Mouse (Mus musculus) limb, embryonic 13.5 days (tissue): ENCODE measurements around the gene Pten. TPM values are rescaled to one million over a fixed set of nuclear protein-coding genes. Genes with fewer than 3 reads are reported as not detected.
A peak's percentile ranks its signal among the peaks of the same experiment; 100 is the strongest.

ENCODE experiments used
- ATAC-seq: fragments of 200-750 bp; cut with Nextera tagmentation; 2 replicates; pipeline ENCODE4 v1.8.0; 2017; ENCODE audit warnings: low read depth, moderate number of reproducible peaks, moderate TSS enrichment; ENCODE audit not compliant: low FRiP score
- H3K27ac ChIP-seq: fragments of 300-500 bp; sonication (generic); 2 replicates; pipeline ENCODE4 v1.5.1; 2015; ENCODE audit warnings: inconsistent platforms, mild to moderate bottlenecking, moderate library complexity
- H3K27me3 ChIP-seq: fragments of 300-500 bp; sonication (generic); 2 replicates; pipeline ENCODE4 v1.6.1; 2015; ENCODE audit warnings: mild to moderate bottlenecking, inconsistent platforms
- H3K36me3 ChIP-seq: fragments of 300-500 bp; sonication (generic); 2 replicates; pipeline ENCODE4 v1.6.1; 2015; ENCODE audit warnings: inconsistent platforms, mild to moderate bottlenecking, moderate library complexity
- H3K4me1 ChIP-seq: fragments of 300-500 bp; sonication (generic); 2 replicates; pipeline ENCODE4 v1.6.1; 2015; ENCODE audit warnings: inconsistent platforms
- H3K4me2 ChIP-seq: fragments of 300-500 bp; sonication (generic); replicated peaks from 2 replicates; pipeline ENCODE4 v1.6.1; 2015; ENCODE audit warnings: inconsistent platforms, mild to moderate bottlenecking, moderate library complexity
- H3K4me3 ChIP-seq: fragments of 300-500 bp; sonication (generic); 2 replicates; pipeline ENCODE4 v1.5.1; 2015; ENCODE audit warnings: moderate library complexity, mild to moderate bottlenecking, inconsistent platforms
- H3K9ac ChIP-seq: fragments of 300-500 bp; sonication (generic); 2 replicates; pipeline ENCODE4 v1.6.1; 2015; ENCODE audit warnings: mild to moderate bottlenecking, inconsistent platforms
- H3K9me3 ChIP-seq: fragments of 300-500 bp; sonication (generic); 2 replicates; pipeline ENCODE4 v1.6.1; 2016; ENCODE audit warnings: inconsistent platforms
- WGBS: fragments of 180-500 bp; shearing (Covaris S2); methylation state at CpG from one replicate; pipeline ENCODE4 v1.1.7; 2015; 5-methylcytosine and 5-hydroxymethylcytosine counted together
- polyA plus RNA-seq: library from polyadenylated mRNA; unstranded; fragments of >200 nt; fragmentation: Nextera tagmentation; extraction: Ambion mirVana; gene quantifications from 2 replicates; pipeline ENCODE4 v1.2.1, GENCODE M21; 2015

Gene Pten
- polyA plus RNA-seq, 1 experiment from 2014 or later: 8.1 TPM

DNA sequence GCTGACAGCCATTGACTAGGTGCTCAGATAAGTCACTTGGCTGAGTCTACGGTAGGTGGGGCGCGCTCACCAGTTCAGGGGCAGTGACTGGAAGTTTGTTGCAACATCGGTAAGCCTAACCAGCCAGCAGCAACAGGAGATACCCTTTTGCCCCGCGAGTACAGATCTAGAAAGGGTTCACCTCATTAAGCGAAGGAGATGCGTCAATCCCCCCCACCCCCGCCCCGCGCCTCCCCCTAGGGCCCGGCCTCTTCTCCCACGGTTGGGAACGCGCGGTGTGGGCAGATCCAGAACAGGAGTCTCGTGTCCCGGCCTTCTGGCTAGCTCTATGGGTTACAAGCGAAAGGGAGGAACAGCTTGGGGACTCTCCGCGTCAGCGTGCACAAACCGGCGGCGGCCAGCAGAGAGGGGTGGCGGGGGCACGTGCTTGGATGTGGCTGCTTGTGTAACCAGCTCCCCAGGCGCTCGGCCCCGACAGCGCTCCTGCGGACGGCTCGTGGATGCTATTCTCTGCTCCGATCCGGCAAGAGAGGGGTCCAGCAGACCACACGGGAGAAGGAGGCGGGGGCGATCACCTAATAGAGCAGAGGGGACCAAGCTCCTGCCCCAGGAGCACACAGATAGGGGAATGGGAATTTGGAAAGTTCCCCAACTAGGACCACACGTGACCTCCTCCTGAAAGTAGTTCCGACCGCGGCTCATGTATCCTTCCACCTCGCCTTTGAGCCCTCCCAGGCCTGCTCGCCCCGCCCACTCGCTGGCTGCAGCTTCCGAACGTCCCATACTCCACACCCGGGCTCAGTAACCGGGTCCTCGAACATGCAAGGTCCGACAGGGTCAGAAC lies 1.3 kb upstream of the Pten start:
- Histone ChIP-seq H3K27ac (peak overlapping the region; percentile 86), H3K36me3 (no peaks in the 10 kb centered on the region), H3K4me1 (peaks cover 26% of the 10 kb centered on the region), H3K9ac (peak overlapping the region; percentile 79), H3K4me3 (peak overlapping the region; percentile 96), H3K4me2 (peak overlapping the region; percentile 90), H3K27me3 (peaks cover 25% of the 10 kb centered on the region), H3K9me3 (no peaks in the 10 kb centered on the region)
- WGBS: under 1% methylated on average over 53 of the region's 53 CpGs
- ATAC-seq: peak; percentile 83

DNA sequence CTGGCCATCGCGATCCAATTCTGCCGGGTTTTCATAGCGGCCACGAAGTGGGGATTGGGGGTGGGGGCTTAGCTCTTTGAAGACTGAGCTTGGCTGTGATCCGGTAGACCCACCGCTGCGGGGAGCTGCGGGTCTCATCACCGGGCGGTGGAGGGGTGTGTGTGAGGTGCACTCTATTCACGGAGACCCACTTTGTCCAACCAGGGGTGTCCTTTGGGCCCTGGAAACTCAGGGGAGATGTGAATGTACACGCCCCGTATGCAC lies 729 bp upstream of the Pten start:
- under 1% methylated on average over 14 of the region's 14 CpGs for whole genome bisulfite sequencing

DNA sequence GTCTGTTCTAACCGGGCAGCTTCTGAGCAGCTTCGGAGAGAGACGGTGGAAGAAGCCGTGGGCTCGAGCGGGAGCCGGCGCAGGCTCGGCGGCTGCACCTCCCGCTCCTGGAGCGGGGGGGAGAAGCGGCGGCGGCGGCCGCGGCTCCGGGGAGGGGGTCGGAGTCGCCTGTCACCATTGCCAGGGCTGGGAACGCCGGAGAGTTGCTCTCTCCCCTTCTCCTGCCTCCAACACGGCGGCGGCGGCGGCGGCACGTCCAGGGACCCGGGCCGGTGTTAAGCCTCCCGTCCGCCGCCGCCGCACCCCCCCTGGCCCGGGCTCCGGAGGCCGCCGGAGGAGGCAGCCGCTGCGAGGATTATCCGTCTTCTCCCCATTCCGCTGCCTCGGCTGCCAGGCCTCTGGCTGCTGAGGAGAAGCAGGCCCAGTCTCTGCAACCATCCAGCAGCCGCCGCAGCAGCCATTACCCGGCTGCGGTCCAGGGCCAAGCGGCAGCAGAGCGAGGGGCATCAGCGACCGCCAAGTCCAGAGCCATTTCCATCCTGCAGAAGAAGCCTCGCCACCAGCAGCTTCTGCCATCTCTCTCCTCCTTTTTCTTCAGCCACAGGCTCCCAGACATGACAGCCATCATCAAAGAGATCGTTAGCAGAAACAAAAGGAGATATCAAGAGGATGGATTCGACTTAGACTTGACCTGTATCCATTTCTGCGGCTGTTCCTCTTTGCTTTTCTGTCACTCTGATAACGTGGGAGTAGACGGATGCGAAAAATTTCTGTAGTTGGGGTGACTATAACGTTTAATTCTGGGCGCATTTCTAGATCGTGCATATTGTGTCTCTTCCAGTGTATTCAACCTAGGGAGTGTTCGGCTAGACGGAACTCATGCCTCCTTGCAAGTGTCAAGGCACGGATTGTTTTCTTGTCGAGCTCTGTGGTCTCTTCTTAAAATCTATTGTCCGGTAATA lies 815 bp downstream of the Pten start:
- peaks cover 29% of the 10 kb centered on the region for H3K4me1 ChIP-seq
- WGBS: under 1% methylated on average over 42 of the region's 69 CpGs
- H3K9ac ChIP-seq: peak overlapping the region; percentile 99
- H3K36me3 ChIP-seq: no peaks in the 10 kb centered on the region; the same call in 1 of the 2 replicates
- H3K4me3 ChIP-seq: peak overlapping the region; percentile 96
- H3K27me3 ChIP-seq: peaks cover 21% of the 10 kb centered on the region
- no peaks in the 10 kb centered on the region for H3K9me3 ChIP-seq
- peak overlapping the region; percentile 99 for H3K27ac ChIP-seq
- 0 out of 2 replicates have a peak, but pooled peaks have one; percentile 2 for ATAC-seq
- peak overlapping the region; percentile 90 for H3K4me2 ChIP-seq

More for the DNA sequence above, 729 bp upstream of the Pten start:
- peak overlapping the region; percentile 90 for H3K4me2 ChIP-seq
- H3K4me1 ChIP-seq: peaks cover 29% of the 10 kb centered on the region
- ATAC-seq: peak; percentile 41
- no peaks in the 10 kb centered on the region for H3K9me3 ChIP-seq
- peaks cover 25% of the 10 kb centered on the region for H3K27me3 ChIP-seq
- peak overlapping the region; percentile 79 for H3K9ac ChIP-seq
- peak overlapping the region; percentile 96 for H3K4me3 ChIP-seq
- no peaks in the 10 kb centered on the region for H3K36me3 ChIP-seq
- H3K27ac ChIP-seq: peak overlapping the region; percentile 86

DNA sequence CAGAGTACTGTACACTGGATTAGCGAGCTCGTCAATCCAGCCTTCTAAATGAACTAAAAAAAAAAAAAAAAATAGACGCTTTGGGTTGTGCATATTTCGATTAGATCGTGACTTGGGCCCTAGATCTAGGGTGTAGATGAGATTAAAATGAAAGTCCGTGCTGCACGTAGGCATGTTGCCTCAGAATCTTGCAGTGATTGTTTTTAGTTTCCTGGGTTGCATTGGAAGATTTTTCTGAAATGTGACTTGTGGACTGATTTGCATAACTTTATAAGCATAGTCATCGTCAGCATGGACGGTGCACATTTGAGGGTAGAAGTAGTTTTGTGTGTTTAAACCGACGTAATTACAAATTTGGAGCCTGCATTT lies 1.5 kb downstream of the Pten start:
- ATAC-seq: no peak
- 1% methylated on average over 11 of the region's 11 CpGs for WGBS
- H3K27me3 ChIP-seq: peaks cover 14% of the 10 kb centered on the region
- H3K4me3 ChIP-seq: peak overlapping the region; percentile 96
- H3K9ac ChIP-seq: peak overlapping the region; percentile 99
- peak overlapping the region; percentile 90 for H3K4me2 ChIP-seq
- H3K9me3 ChIP-seq: no peaks in the 10 kb centered on the region
- no peaks in the 10 kb centered on the region; the same call in none of the 2 replicates for H3K36me3 ChIP-seq
- H3K27ac ChIP-seq: no peak overlapping the region
- peaks cover 29% of the 10 kb centered on the region for H3K4me1 ChIP-seq

DNA sequence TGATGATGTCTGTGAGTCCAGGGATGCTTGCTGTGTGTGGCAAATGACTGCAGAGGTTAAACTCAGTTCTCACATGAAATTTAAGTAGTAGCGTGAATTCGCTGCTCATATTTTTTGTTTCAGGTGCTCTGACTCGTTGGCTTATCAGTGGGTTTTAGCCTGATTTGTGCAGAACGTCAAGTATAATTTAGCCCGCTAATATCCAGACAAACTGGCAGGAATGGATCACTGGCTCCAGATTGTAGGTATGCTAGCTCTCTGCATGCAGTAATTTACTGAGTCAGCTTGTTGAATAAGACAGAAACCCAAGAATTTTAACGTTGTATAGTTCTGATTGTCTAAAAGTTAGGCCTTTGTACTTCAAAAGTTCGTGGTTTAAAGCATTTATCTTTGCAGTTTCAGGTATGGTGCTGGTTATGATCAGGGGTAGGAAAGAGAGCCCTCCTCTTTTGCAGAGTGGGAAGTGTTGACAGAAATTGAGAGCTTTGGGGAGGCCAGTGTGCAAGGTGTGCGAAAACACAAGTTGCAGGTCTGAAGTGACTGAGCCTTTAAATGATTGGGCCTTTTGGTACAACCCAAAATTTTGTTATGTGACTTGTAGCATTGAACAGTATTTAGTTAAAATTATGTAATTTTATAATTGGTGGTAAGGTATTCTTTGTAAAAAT lies 2.2 kb downstream of the Pten start:
- WGBS: 5% methylated on average over 8 of the region's 8 CpGs
- no peak overlapping the region for H3K27ac ChIP-seq
- H3K4me3 ChIP-seq: peak overlapping the region; percentile 96
- no peaks in the 10 kb centered on the region; the same call in none of the 2 replicates for H3K36me3 ChIP-seq
- H3K4me2 ChIP-seq: peak overlapping the region; percentile 90
- ATAC-seq: no peak
- H3K27me3 ChIP-seq: peaks cover 9% of the 10 kb centered on the region
- peaks cover 30% of the 10 kb centered on the region for H3K4me1 ChIP-seq
- no peaks in the 10 kb centered on the region for H3K9me3 ChIP-seq
- peak overlapping the region; percentile 99 for H3K9ac ChIP-seq

DNA sequence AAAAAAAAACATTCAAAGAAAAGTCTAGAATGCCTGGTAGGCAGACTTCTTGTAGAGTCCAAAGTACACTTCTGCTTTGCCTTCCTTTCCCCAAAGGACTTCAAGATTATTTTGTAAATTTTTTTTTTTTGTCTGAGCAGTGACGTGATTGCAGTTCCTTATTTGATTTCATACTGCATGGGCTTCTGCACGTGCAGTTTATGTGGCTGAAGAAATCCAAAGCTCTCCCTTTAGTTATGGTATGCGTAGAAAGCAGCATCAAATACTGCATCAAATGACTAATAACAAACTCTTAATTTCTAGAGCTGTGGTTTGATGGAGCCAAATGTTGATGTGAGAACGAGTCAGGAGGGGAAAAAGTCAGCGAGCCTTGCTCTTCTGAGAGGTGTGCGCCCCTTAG lies 3.2 kb downstream of the Pten start:
- no peak for ATAC-seq
- Histone ChIP-seq H3K9me3 (no peaks in the 10 kb centered on the region), H3K27me3 (no peaks in the 10 kb centered on the region), H3K36me3 (peaks cover 2% of the 10 kb centered on the region), H3K4me1 (peaks cover 22% of the 10 kb centered on the region), H3K9ac (0 out of 2 replicates have a peak overlapping the region, but pooled peaks have one; percentile 19), H3K27ac (no peak overlapping the region), H3K4me3 (peak overlapping the region; percentile 96), H3K4me2 (peak overlapping the region; percentile 90)
- 36% methylated on average over 6 of the region's 6 CpGs for WGBS

DNA sequence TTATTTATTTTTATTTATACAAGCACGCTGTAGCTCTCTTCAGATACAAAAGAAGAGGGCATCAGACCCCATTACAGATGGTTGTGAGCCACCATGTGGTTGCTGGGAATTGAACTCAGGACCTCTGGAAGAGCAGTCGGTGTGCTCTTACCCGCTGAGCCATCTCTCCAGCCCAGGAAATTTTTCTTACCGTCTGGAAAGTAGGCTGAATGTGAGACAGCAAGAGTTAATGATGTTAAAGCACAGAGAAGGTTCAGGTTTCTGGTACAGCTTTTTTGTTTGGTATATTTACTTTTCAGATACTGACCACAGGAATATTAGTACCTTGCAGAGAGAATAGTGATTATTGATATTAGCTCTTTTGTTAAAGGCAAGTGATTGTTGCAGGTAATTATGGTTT lies 3.9 kb downstream of the Pten start:
- Histone ChIP-seq H3K9me3 (no peaks in the 10 kb centered on the region), H3K9ac (no peak overlapping the region), H3K27ac (no peak overlapping the region), H3K4me1 (peaks cover 22% of the 10 kb centered on the region), H3K36me3 (peaks cover 7% of the 10 kb centered on the region), H3K4me3 (peak overlapping the region; percentile 10; the same call in 1 of the 2 replicates), H3K27me3 (no peaks in the 10 kb centered on the region), H3K4me2 (peak overlapping the region; percentile 90)
- 67% methylated on average over 4 of the region's 4 CpGs for WGBS
- no peak for ATAC-seq

DNA sequence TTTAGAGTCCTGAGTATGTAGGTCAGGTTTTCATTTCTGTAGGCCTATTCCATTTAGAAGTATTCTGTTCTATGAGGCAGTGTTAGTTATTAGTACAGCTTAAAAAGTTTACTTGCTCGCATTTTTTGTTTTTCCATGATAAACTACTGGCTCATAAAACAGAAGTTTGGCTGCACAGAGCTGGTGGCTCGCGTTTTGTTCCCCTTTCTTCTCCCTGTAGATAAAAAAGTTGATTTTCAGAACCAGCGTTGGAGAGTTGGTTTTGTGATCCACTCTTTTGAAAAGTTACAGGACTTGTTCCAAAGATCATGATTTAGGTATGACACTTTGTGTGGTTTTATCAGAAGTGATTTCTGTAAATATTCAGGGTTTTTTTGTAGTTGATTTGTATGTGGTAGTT lies 5.2 kb downstream of the Pten start:
- WGBS: 75% methylated on average over 4 of the region's 4 CpGs
- no peaks in the 10 kb centered on the region for H3K9me3 ChIP-seq
- peaks cover 11% of the 10 kb centered on the region for H3K36me3 ChIP-seq
- no peaks in the 10 kb centered on the region for H3K27me3 ChIP-seq
- peaks cover 22% of the 10 kb centered on the region for H3K4me1 ChIP-seq
- no peak overlapping the region for H3K27ac ChIP-seq
- no peak overlapping the region for H3K9ac ChIP-seq
- H3K4me3 ChIP-seq: no peak overlapping the region
- H3K4me2 ChIP-seq: no peak overlapping the region
- no peak for ATAC-seq

DNA sequence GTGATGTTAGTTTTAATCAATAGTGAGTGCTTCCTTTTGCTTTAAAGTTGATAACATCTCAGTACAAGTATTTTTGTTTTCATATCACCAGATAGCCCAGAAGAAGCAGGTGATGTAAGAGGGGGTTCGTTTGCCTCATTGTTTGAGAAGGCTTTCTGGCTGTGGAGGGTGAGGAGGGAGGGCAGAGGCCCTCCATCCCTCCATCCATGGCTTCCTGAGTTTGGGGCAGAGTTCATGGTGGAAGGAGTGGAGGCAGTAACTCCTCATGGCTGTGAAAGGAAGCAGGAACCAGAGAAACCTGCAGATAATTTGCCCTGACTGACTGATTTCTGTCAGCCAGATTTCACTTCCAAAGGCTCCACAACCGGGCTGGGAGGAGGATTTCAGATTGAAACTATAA lies 21.1 kb downstream of the Pten start:
- no peak overlapping the region for H3K27ac ChIP-seq
- ATAC-seq: no peak
- H3K36me3 ChIP-seq: peaks cover 6% of the 10 kb centered on the region
- H3K9ac ChIP-seq: no peak overlapping the region
- H3K4me3 ChIP-seq: no peak overlapping the region
- no peaks in the 10 kb centered on the region for H3K27me3 ChIP-seq
- 48% methylated on average over 2 of the region's 2 CpGs for WGBS
- no peaks in the 10 kb centered on the region for H3K9me3 ChIP-seq
- peaks cover 3% of the 10 kb centered on the region; the same call in 1 of the 2 replicates for H3K4me1 ChIP-seq
- no peak overlapping the region for H3K4me2 ChIP-seq

DNA sequence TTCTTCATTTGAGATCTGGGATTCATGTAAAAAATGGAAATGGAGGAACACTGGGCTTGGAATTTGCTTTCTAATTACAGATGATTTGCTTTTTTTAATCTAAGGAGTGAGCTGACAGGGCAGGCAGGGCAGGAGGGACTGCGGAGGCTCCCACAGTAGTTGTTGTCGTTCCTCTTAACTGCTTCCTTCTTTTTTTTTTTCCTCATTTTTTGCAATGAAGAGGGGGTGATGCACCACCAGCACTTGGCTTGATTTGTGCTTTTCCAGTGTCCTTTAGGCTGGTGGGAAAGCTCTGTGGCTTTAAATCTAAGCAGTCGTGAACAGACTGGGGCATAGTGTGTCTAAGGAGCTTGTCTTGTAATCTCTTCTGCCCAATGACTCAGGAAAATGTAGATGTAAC lies 21.8 kb downstream of the Pten start:
- 83% methylated on average over 3 of the region's 3 CpGs for WGBS

DNA sequence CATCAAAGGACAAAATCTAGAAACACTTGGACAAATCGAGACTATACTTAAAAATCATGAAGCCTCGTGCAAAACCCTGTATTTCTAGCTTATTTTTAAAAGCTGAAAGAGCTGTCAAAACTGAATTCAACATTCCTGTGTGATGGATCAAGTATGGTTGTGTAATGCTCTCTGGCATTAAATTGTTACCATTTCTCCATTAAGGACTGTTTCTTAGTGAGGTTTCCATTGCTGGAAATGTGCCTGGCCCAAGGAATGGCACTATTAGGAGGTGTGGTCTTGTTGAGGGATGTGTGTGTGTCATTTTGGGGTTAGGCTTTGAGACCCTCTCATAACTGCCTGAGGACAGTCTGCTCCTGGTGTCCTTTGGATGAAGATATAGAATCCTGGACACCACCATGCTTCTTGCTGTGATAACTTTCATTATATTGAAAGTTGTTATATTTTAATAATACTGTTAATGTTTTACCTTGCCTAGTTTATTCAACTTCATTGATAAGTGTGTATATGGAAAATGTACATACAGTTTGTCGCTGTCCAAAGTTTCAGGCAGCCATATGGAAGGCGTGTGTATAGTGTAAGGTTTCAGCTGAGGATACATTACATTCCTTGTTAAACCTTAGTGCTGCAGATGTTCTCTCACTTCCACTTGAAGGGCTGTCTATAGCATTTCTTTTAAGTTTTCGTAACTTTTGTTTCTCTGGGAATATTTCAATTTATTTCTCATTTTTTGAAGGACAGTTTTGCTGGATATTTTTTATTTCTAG lies 24.2 kb downstream of the Pten start:
- H3K4me2 ChIP-seq: no peak overlapping the region
- no peaks in the 10 kb centered on the region for H3K27me3 ChIP-seq
- peak; percentile 67 for ATAC-seq
- H3K9me3 ChIP-seq: no peaks in the 10 kb centered on the region
- no peak overlapping the region for H3K27ac ChIP-seq
- H3K9ac ChIP-seq: no peak overlapping the region
- peaks cover 13% of the 10 kb centered on the region; the same call in 1 of the 2 replicates for H3K36me3 ChIP-seq
- no peak overlapping the region for H3K4me3 ChIP-seq
- WGBS: 74% methylated on average over 5 of the region's 5 CpGs
- H3K4me1 ChIP-seq: peaks cover 3% of the 10 kb centered on the region; the same call in 1 of the 2 replicates

More for the DNA sequence above, 21.8 kb downstream of the Pten start:
- no peak overlapping the region for H3K27ac ChIP-seq
- no peak overlapping the region for H3K4me3 ChIP-seq
- peaks cover 6% of the 10 kb centered on the region; the same call in 1 of the 2 replicates for H3K36me3 ChIP-seq
- no peaks in the 10 kb centered on the region for H3K9me3 ChIP-seq
- no peak overlapping the region for H3K4me2 ChIP-seq
- no peak for ATAC-seq
- peaks cover 3% of the 10 kb centered on the region; the same call in 1 of the 2 replicates for H3K4me1 ChIP-seq
- H3K27me3 ChIP-seq: no peaks in the 10 kb centered on the region
- no peak overlapping the region for H3K9ac ChIP-seq
